Mouse (Mus musculus): ENCODE measurements around the gene Hhipl1. TPM values are rescaled to one million over a fixed set of nuclear protein-coding genes. Genes with fewer than 3 reads are reported as not detected.

Gene Hhipl1
- total and polyA plus RNA-seq, 3 experiments, result not detected

GRCm38 (mm10) chr12:108273466-108274312 lies 32.4 kb upstream of the Hhipl1 start:
- Histone ChIP-seq H3K9ac (ENCODE audit: control insufficient read depth, low read depth, low read length, poor library complexity, severe bottlenecking) (peak overlapping the region; percentile 80), H3K36me3 (ENCODE audit: control insufficient read depth in 1 of 2, insufficient read depth in 2 of 2, low read length in 2 of 2) (no peaks in the 10 kb centered on the region; a peak in 1 of 4 replicates), H3K4me1 (ENCODE audit: control insufficient read depth in 1 of 2, insufficient read depth in 2 of 2, low read length in 2 of 2) (0 out of 4 replicates have a peak, but pooled peaks cover 0 to 2% of the 10 kb centered on the region in 2 experiments), H3K79me2 (ENCODE audit: control insufficient read depth, insufficient read depth, low read length, poor library complexity) (peaks cover 27% of the 10 kb centered on the region), H3K27ac (ENCODE audit: control insufficient read depth, low read depth, low read length) (no peak overlapping the region), H3K4me3 (ENCODE audit: control insufficient read depth in 1 of 2, insufficient read depth in 1 of 2, low read depth in 2 of 2, low read length in 2 of 2) (peak overlapping the region; percentile 66 to 80), H3K27me3 (ENCODE audit: control insufficient read depth in 1 of 2, insufficient read depth in 2 of 2, low read length in 2 of 2) (no peaks in the 10 kb centered on the region; a peak in 1 of 4 replicates), H3K9me3 (replicated peaks; ENCODE audit: insufficient read depth, low read length) (no peaks in the 10 kb centered on the region)
- TF ChIP-seq NELFE (IDR thresholded peaks at IDR 0.05; ENCODE audit: low read depth, low read length) (no peak), ZMIZ1 (IDR thresholded peaks at IDR 0.05; ENCODE audit: low read depth, low read length) (no peak), MEF2A (IDR thresholded peaks at IDR 0.05; ENCODE audit: extremely low read depth, insufficient replicate concordance, low read depth, low read length, poor library complexity, severe bottlenecking) (no peak), MAX (IDR thresholded peaks at IDR 0.05; ENCODE audit: low read length) (no peak), ZC3H11A (IDR thresholded peaks at IDR 0.05; ENCODE audit: low read depth, low read length) (no peak), RCOR1 (IDR thresholded peaks at IDR 0.05; ENCODE audit: low read depth, low read length) (no peak), MYB (IDR thresholded peaks at IDR 0.05; ENCODE audit: low read depth, low read length) (no peak), GATA1 (IDR thresholded peaks at IDR 0.05; ENCODE audit: low read depth, low read length) (no peak), EP300 (IDR thresholded peaks at IDR 0.05; ENCODE audit: low read depth in 1 of 2, low read length in 2 of 2) (no peak), TAL1 (IDR thresholded peaks at IDR 0.05; ENCODE audit: low read length) (no peak), E2F4 (IDR thresholded peaks at IDR 0.05; ENCODE audit: borderline replicate concordance, low read depth, low read length) (no peak), MXI1 (IDR thresholded peaks at IDR 0.05; ENCODE audit: low read depth, low read length) (no peak), CHD1 (IDR thresholded peaks at IDR 0.05; ENCODE audit: low read depth, low read length) (no peak)
- peak; percentile 32 for DNase-seq (ENCODE audit: low read depth, low spot score)

- peak overlapping the region; percentile 66 to 80 for H3K4me3 ChIP-seq (ENCODE audit: control insufficient read depth in 1 of 2, insufficient read depth in 1 of 2, low read depth in 2 of 2, low read length in 2 of 2)
- TF ChIP-seq POLR2AphosphoS2 (IDR thresholded peaks at IDR 0.05; ENCODE audit: low read length) (no peak), CHD1 (IDR thresholded peaks at IDR 0.05; ENCODE audit: low read depth, low read length) (no peak), KAT2A (conservative IDR thresholded peaks at IDR 0.05; ENCODE audit: low read depth, low read length) (no peak), HCFC1 (IDR thresholded peaks at IDR 0.05; ENCODE audit: low read depth, low read length) (no peak)
- H3K9me3 ChIP-seq (replicated peaks; ENCODE audit: insufficient read depth, low read length), result no peaks in the 10 kb centered on the region
- H3K9ac ChIP-seq (ENCODE audit: control insufficient read depth, low read depth, low read length, poor library complexity, severe bottlenecking), result peak overlapping the region; percentile 80
- no peaks in the 10 kb centered on the region; a peak in 1 of 4 replicates for H3K27me3 ChIP-seq (ENCODE audit: control insufficient read depth in 1 of 2, insufficient read depth in 2 of 2, low read length in 2 of 2)
- no peaks in the 10 kb centered on the region; a peak in 1 of 4 replicates for H3K36me3 ChIP-seq (ENCODE audit: control insufficient read depth in 1 of 2, insufficient read depth in 2 of 2, low read length in 2 of 2)
- H3K27ac ChIP-seq (ENCODE audit: control insufficient read depth, low read depth, low read length), result no peak overlapping the region
- peaks cover 27% of the 10 kb centered on the region for H3K79me2 ChIP-seq (ENCODE audit: control insufficient read depth, insufficient read depth, low read length, poor library complexity)
- H3K4me1 ChIP-seq (ENCODE audit: control insufficient read depth in 1 of 2, insufficient read depth in 2 of 2, low read length in 2 of 2), result 0 out of 4 replicates have a peak, but pooled peaks cover 0 to under 1% of the 10 kb centered on the region in 2 experiments
- peak; percentile 10 for DNase-seq (ENCODE audit: low read depth, low spot score)
Observed at GRCm38 (mm10) chr12:108274313-108274595, 31.8 kb upstream of the Hhipl1 start.

All from MEL (cell line).